Mouse (Mus musculus): ENCODE data around the gene Ms4a2. TPM values are rescaled to one million over a fixed set of nuclear protein-coding genes. Genes with fewer than 3 reads are reported as not detected.

Ms4a2 gene
- total RNA-seq, 2 experiments from 2014 or later: 1.0 to 1.8 TPM

GRCm38 (mm10) chr19:11589891-11590449, 33.5 kb downstream of the Ms4a2 start:
- no peak for DNase-seq (ENCODE audit: low spot score in 2 of 2)

- DNase-seq (ENCODE audit: low spot score in 2 of 2): no peak
These were observed 34.3 kb downstream of the Ms4a2 start for GRCm38 (mm10) chr19:11589205-11589604.

- DNase-seq (ENCODE audit: low spot score in 2 of 2): no peak
These were observed 48.6 kb downstream of the Ms4a2 start for GRCm38 (mm10) chr19:11574965-11575364.

Other genes starting within 250 kb of the Ms4a2 start
- 1 to 10 TPM; 5.9 to 8.5 TPM for gene Ms4a4a, start 248.2 kb downstream of the Ms4a2 start, total RNA-seq (2021)
- not detected for gene Ms4a4c, start 218.9 kb downstream of the Ms4a2 start, total RNA-seq (2021)
- under 1 TPM; 0.47 to 0.56 TPM for gene Ms4a4b, start 180.2 kb downstream of the Ms4a2 start, total RNA-seq (2021)
- gene Ms4a6c, start 154.4 kb downstream of the Ms4a2 start, total RNA-seq (2021): 10 to 100 TPM in 1 of 2 experiments, 1 to 10 TPM in 1; 6.9 to 10.3 TPM
- gene Gm8369, start 137.8 kb downstream of the Ms4a2 start, total RNA-seq (2021): under 1 TPM in 1 of 2 experiments, not detected in 1; 0.29 TPM
- 1 to 10 TPM; 6.2 to 7.1 TPM for gene Ms4a6b, start 107.2 kb downstream of the Ms4a2 start, total RNA-seq (2021)
- 1 to 10 TPM; 1.2 to 1.7 TPM for gene Ms4a4d, start 86.9 kb downstream of the Ms4a2 start, total RNA-seq (2021)
- gene Ms4a6d, start 18.9 kb downstream of the Ms4a2 start, total RNA-seq (2021): 1 to 10 TPM; 4.1 to 4.5 TPM
- not detected for gene Ms4a3, start 17.1 kb upstream of the Ms4a2 start, total RNA-seq (2021)
- not detected for gene Oosp2, start 36.8 kb upstream of the Ms4a2 start, total RNA-seq (2021)
- gene Oosp1, start 67.4 kb upstream of the Ms4a2 start, total RNA-seq (2021): not detected
- gene Oosp3, start 73.3 kb upstream of the Ms4a2 start, total RNA-seq (2021): not detected
- not detected for gene Gif, start 123.8 kb upstream of the Ms4a2 start, total RNA-seq (2021)
- gene Mrpl16, start 146.7 kb upstream of the Ms4a2 start, total RNA-seq (2021): 10 to 100 TPM; 40.0 to 40.7 TPM
- gene Stx3, start 195.7 kb upstream of the Ms4a2 start, total RNA-seq (2021): 1 to 10 TPM; 1.2 to 2.1 TPM
- gene Olfr1417, start 215.5 kb upstream of the Ms4a2 start, total RNA-seq (2021): not detected
- not detected for gene Olfr1418, start 237.3 kb upstream of the Ms4a2 start, total RNA-seq (2021)